Mouse (Mus musculus) kidney, adult 2 months (tissue): ENCODE measurements around the gene Angptl3.

Experiments used
- CTCF ChIP-seq: fragments of 200-500 bp; conservative IDR thresholded peaks from 2 replicates; pipeline ENCODE4 v1.5.1; 2011; ENCODE audit warnings: low read depth, mild to moderate bottlenecking, control low read depth, low read length, moderate library complexity, mixed read lengths; ENCODE audit not compliant: insufficient read depth, insufficient read length
- POLR2A ChIP-seq: fragments of 200-500 bp; IDR thresholded peaks from one replicate; pipeline ENCODE4 v1.6.1; 2011; ENCODE audit warnings: low read depth, low read length, control low read depth

GRCm38 (mm10) chr4:99028377-99028776 lies 2.4 kb upstream of the Angptl3 start:
- no peak for TF ChIP-seq POLR2A
- no peak for TF ChIP-seq CTCF
